Mouse (Mus musculus) liver, adult (tissue): ENCODE data around the gene Egln1.

ENCODE experiments used
- GATA4 ChIP-seq: IDR thresholded peaks from 2 replicates; pipeline ENCODE4 v1.6.1; 2014; ENCODE audit warnings: mild to moderate bottlenecking, low read length; ENCODE audit not compliant: insufficient replicate concordance

The Egln1 gene

GRCm38 (mm10) chr8:124921369-124922279, 27.5 kb downstream of the Egln1 start:
- TF ChIP-seq GATA4, result peak; percentile 97; the same call in 1 of the 2 replicates

DNA sequence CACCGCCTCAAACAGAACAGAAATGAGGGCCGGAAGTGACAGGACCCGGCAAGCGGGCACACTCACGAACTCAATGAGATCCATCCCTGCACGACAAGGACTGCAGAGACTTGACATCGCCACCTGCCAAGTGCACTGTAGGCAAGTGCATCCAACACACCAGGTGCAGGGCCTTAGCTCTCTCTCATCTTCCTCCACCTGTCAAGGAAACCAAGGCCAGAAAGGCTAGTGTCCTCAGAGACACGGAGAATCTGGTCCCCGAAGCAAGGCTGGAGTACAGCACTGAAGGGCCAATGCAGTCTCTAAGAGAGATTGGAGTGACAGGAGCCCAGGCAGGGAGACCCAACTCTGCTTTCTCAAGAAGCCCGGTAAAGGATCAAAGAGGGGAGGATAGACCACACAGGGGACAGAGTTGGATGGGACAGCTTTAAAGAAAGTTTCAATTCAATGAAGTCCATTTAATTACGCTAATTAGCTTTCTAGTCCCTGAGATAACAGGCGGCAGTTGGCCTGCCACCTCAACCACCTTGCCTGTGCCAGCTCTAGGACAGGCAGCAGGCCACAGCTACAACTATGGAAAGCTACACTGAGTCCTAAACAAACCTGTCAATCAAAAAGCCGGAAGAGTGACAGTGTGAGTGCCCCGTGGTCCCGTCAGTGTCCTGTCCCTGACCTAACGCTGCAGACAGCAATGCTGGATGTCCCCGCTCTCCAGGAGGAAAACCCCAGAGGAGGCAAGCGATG, 31.2 kb downstream of the Egln1 start:
- TF ChIP-seq GATA4, result no peak

GRCm38 (mm10) chr8:124914061-124914460, 35.1 kb downstream of the Egln1 start:
- no peak for TF ChIP-seq GATA4

GRCm38 (mm10) chr8:124911938-124912872, 36.9 kb downstream of the Egln1 start:
- TF ChIP-seq GATA4, result no peak

DNA sequence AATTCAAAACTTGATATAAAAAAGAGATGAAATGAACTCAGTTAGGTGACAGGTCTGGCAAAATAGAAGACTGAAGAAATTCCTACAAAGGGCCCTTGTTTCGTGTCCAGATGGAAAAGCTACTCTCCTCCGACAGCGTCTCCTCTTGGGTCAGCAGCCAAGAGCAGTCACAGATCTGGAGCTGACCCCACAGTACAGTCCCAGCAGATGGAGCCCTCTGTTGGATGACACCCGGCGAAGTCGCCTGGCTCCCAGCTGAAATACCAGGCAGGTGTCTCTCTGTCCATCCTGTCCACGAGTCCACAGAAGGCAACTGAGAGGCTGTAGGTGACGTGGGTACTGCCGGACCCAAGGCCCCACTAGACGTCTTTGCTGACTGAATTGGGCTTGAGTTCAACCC, 38.8 kb downstream of the Egln1 start:
- no peak for TF ChIP-seq GATA4

DNA sequence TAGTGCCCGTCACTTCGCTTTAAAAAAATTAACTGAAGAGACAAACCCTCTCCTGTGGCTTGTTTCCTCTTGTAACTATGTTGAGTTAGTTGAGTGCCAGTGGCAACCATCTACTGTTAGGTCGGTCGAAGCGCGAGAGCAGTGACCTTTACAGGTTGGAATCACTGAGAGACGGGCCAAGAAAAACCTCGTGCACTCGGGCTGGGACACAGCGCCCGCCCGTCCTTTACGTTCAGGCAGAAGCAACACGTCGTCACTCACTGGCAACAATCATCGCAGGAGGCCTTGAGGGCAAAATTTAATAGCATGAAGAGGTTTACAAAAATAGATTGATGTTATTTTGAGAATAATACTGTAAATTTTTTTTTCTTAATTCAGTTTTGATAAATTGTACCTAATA, 39.2 kb downstream of the Egln1 start:
- no peak for TF ChIP-seq GATA4

- no peak for TF ChIP-seq GATA4
These were observed 43.6 kb downstream of the Egln1 start for GRCm38 (mm10) chr8:124905482-124905881.

- no peak for TF ChIP-seq GATA4
These were observed 45.9 kb downstream of the Egln1 start for GRCm38 (mm10) chr8:124903198-124903597.

- no peak for TF ChIP-seq GATA4
These were observed 50.7 kb downstream of the Egln1 start for GRCm38 (mm10) chr8:124898251-124898905.

DNA sequence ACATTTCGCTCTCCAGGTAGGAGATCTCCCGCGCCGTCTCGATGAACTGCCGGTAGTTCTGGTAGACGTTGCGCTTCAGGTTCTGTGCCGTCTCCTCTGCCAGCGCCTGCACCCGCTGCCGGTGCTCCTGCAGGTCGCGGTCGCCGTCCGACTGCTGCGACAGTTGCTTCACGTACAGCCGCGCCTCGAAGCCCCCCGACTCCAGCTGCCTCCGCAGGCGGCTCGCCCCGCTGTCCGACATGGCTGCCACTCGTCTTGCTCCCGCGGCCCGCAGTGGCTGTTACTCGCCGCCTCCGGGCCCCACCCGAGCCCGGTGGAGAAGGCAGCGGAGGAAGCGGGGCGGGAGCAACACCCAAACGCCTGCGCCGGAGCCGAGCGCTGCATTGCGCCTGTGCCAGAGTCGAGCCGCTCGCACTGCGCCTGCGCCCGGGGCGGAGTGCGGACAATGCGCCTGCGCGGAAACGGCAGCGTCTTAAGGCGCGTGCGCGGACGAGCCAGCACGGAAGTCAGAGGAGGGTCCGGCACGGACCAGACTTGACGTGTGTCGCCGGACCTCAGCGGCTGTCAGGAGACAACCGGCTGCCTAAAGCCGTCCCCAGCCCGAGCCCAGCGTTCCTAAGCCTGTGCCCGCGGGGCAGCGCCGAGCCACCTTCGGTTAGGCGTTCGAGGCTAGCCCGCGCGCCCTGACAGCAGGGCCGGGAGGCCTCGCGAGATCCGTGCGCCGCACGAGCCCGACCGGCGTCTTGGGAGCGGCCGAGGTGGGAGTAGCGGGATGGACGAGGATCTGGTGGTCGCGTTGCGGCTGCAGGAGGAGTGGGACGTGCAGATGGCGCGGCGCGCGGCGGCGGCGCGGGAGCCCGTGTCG, 51.5 kb downstream of the Egln1 start, which contains the start of the genes Exoc8 and Sprtn:
Gene Exoc8, minus strand, starts transcription at position 320 of the 865 bp plus-strand sequence.
Gene Sprtn, plus strand, starts transcription at position 501 of the 865 bp plus-strand sequence.
- TF ChIP-seq GATA4, result no peak

DNA sequence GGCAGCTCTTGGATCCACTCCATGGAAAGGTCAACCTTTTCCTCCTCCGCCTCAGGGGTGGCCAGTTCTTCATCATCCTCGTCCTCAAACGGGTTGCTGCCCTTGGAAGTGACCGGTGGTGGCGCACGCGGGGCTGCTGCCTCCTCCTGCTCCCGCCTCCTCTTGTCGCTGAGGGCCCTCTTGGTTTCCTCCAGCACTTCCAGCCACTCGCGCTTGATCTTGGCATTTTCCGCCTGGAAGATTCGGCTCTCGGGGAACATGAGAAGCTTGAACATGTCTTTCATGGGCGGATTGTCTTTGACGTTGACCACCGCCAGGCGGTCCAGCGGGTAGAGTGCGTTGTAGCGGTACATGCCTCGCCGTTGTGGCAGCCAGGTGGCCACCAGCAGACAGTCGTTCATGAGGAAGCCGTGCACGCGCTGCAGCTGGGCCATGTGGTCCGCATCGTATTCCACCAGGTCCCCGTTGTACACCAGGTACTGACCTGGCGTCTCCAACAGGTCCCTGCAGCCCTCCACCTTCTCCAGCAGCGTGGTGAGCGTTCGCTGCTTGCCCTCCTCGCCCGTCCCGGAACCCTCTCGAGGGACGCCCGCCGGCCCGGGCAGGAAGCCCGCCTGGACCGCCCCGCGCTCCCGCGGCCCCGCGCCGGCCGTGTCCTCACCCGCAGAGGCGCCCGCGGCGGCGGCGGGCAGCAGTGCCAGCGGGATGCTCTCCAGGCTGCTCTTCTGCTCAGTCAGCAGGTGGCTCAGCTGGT, 52.3 kb downstream of the Egln1 start:
- TF ChIP-seq GATA4, result no peak

GRCm38 (mm10) chr8:124896010-124896631, 53.0 kb downstream of the Egln1 start:
- TF ChIP-seq GATA4, result no peak
